8 mouse cellular contexts compared by ENCODE assay signal in genomic region chr11:88970202-88970732, GRCm38 (mm10). TPM values are rescaled to one million over a fixed set of nuclear protein-coding genes. Genes with fewer than 3 reads are reported as not detected.
A peak's percentile ranks its signal among the peaks of the same experiment; 100 is the strongest.
DNase-seq lines count a peak whose midpoint lies in the region; ATAC-seq and TF ChIP-seq lines count a peak whose summit lies in the region.
"Had no signal": no experiment of that assay in that cellular context is flagged by ENCODE, and none has a peak within 500 bp of the region (broad histone marks: within the 10 kb centered on the region; RNA-seq: fewer than 3 reads in every experiment).

Gene Coil, plus strand, starts transcription at chr11:88970252.

- no peak within 1 kb of the TSS for H3K27ac ChIP-seq in embryonic facial prominence, embryonic 15.5 days (replicated peaks)
- no peak within 1 kb of the TSS for H3K27ac ChIP-seq in stomach, postnatal 0 days (replicated peaks)
- H3K27ac ChIP-seq: liver, embryonic 14.5 days had no signal

- H3K36me3 ChIP-seq in embryonic facial prominence, embryonic 15.5 days: no peaks in the 10 kb centered on the region
- H3K36me3 ChIP-seq in stomach, postnatal 0 days (ENCODE audit: control insufficient read depth, insufficient read depth, low read length): no peaks in the 10 kb centered on the region

- no peaks in the 10 kb centered on the region for H3K9me3 ChIP-seq in embryonic facial prominence, embryonic 15.5 days (replicated peaks)
- H3K9me3 ChIP-seq in stomach, postnatal 0 days (ENCODE audit: control insufficient read depth, low read length): no peaks in the 10 kb centered on the region

- peak; percentile 23 to 43 for DNase-seq in kidney, postnatal 25 days
- DNase-seq in kidney, postnatal 10 days: no peak
- peak; percentile 41 for DNase-seq in adrenal gland, postnatal 14 days
- peak in 1 of 2 experiments; percentile 5 for DNase-seq in left cerebral cortex, postnatal 25 days (ENCODE audit: low spot score in 2 of 2)
- peak; percentile 40 for DNase-seq in stomach, postnatal 0 days (ENCODE audit: low spot score)
- DNase-seq in right cerebral cortex, postnatal 4 days: no peak

- TF ChIP-seq CTCF in stomach, postnatal 0 days (IDR thresholded peaks at IDR 0.05; ENCODE audit: low read depth): no peak

- no peak within 1 kb of the TSS for H3K4me2 ChIP-seq in embryonic facial prominence, embryonic 15.5 days (replicated peaks)
- no peak within 1 kb of the TSS for H3K4me2 ChIP-seq in stomach, postnatal 0 days (replicated peaks; ENCODE audit: low read depth)

- no peak within 1 kb of the TSS for H3K9ac ChIP-seq in embryonic facial prominence, embryonic 15.5 days
- no peak within 1 kb of the TSS for H3K9ac ChIP-seq in stomach, postnatal 0 days (ENCODE audit: low read length)
- H3K9ac ChIP-seq: liver, embryonic 14.5 days had no signal

- no peak for ATAC-seq in embryonic facial prominence, embryonic 15.5 days (ENCODE audit: insufficient number of reproducible peaks, low FRiP score, low TSS enrichment, low read depth)
- ATAC-seq in stomach, postnatal 0 days (ENCODE audit: low FRiP score, low TSS enrichment): no peak

- H3K27me3 ChIP-seq in embryonic facial prominence, embryonic 15.5 days: no peaks in the 10 kb centered on the region
- H3K27me3 ChIP-seq in stomach, postnatal 0 days (ENCODE audit: control insufficient read depth, insufficient read depth, low read length): no peaks in the 10 kb centered on the region

- no peak for TF ChIP-seq EP300 in stomach, postnatal 0 days (optimal IDR thresholded peaks at IDR 0.05)

- H3K4me3 ChIP-seq in embryonic facial prominence, embryonic 15.5 days (replicated peaks): no peak within 1 kb of the TSS
- no peak within 1 kb of the TSS for H3K4me3 ChIP-seq in stomach, postnatal 0 days (ENCODE audit: low read depth, low read length)

- WGBS in embryonic facial prominence, embryonic 15.5 days: 27% methylated on average over 2 of the region's 2 CpGs
- WGBS in stomach, postnatal 0 days: 44% methylated on average over 2 of the region's 2 CpGs

- intact Hi-C loops in left cerebral cortex, postnatal 25 days (cut with DNase I): no loop called here

- H3K4me1 ChIP-seq in embryonic facial prominence, embryonic 15.5 days: peaks cover 9% of the 10 kb centered on the region
- no peaks in the 10 kb centered on the region; the same call in 1 of the 2 replicates for H3K4me1 ChIP-seq in stomach, postnatal 0 days (replicated peaks; ENCODE audit: control insufficient read depth, insufficient read depth)

RNA-seq across cellular contexts. Expression of gene Coil, which starts in this region (rescaled TPM):
- 8.6 and 11.2 TPM in 2 replicates for total RNA-seq in adrenal gland, postnatal 14 days (2021)
- 17.1 and 18.7 TPM in 2 replicates for polyA plus RNA-seq in embryonic facial prominence, embryonic 15.5 days (2015; fragmentation: Nextera tagmentation; extraction: Ambion mirVana)
- total RNA-seq in left cerebral cortex, postnatal 25 days (2021): 10 to 100 TPM; 21.9 to 22.7 TPM
- 5.9 and 6.2 TPM in 2 replicates for polyA plus RNA-seq in stomach, postnatal 0 days (2015; fragmentation: Nextera tagmentation; extraction: Ambion mirVana)

Comparison
In these comparisons a context has a peak if more than half of its experiments do, and no peak if none do; other contexts are left out.
1. DNase-seq: peak in kidney, postnatal 25 days (2 of 2), adrenal gland, postnatal 14 days (single experiment) and stomach, postnatal 0 days (single experiment); none in kidney, postnatal 10 days (single experiment) and right cerebral cortex, postnatal 4 days (single experiment).